Mouse (Mus musculus) adrenal gland, postnatal 36 days (tissue): Measurements from ENCODE around the gene Polr1e. TPM values are rescaled to one million over a fixed set of nuclear protein-coding genes. Genes with fewer than 3 reads are reported as not detected.
"Not testable (repeated sequence)": the region's sequence is repeated elsewhere in the genome, so short reads cannot be mapped to it uniquely, and the experiment has no call there.

Source experiments
- DNase-seq, 2 experiments: peaks; one replicate each; pipeline ENCODE4 v3.0.0; 2021; ENCODE audit warnings: mixed read lengths in 1 of 2
- long read RNA-seq, 2 experiments: library from polyadenylated mRNA; stranded (forward); transcript quantifications; one replicate each; pipeline ENCODE4 v2.0.0; 2021; ENCODE audit warnings: borderline sequencing depth in 2 of 2
- total RNA-seq, 2 experiments: library from RNA; stranded (reverse); gene quantifications; 2 replicates each; pipeline ENCODE4 v1.2.3; 2021

Gene Polr1e
- 10 to 100 TPM; 15.9 to 20.4 TPM for total RNA-seq
- long read RNA-seq, experiment 1, transcript Polr1e-204 (12 exons, 2,986 nt), result major isoform, 24 of 27 reads
- long read RNA-seq, experiment 1, partial matches to known transcripts, result 0 of 27 reads
- long read RNA-seq, experiment 1, other reads (novel, unspliced or antisense), result 2 of 27 reads
- long read RNA-seq, experiment 2, transcript Polr1e-204 (12 exons, 2,986 nt), result major isoform, 9 of 10 reads
- long read RNA-seq, experiment 2, partial matches to known transcripts, result 0 of 10 reads
- long read RNA-seq, experiment 2, other reads (novel, unspliced or antisense), result 1 of 10 reads

DNA sequence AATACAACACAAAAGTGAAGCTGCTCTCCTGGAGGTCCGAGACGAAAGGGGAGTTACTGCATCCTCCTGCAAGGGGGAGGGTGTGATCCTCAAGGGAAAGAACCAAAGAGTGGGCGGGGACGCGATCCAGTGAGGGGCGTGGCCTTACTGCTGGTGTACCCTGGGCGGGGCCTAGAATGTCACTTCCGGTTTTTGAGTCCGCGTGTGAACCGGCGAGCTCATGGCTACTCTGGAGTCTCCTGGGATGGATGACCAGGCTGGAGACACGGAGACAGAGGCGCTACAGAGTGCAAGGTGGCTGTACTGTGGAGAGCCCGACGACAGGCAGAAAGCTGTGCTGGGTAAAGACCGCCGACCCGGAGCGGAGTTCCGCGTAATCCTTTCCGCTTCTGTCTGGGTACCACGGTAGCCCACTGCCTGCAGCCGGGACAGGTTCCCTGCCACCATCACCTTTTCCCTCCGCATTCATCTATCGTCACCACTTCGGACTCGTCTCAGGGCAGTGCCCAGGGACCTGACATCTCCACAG is at the start of gene Polr1e:
TSS of gene Polr1e (plus strand) at position 132 of the 529 bp plus-strand sequence.
- peak; percentile 96 to 97 for DNase-seq

DNA sequence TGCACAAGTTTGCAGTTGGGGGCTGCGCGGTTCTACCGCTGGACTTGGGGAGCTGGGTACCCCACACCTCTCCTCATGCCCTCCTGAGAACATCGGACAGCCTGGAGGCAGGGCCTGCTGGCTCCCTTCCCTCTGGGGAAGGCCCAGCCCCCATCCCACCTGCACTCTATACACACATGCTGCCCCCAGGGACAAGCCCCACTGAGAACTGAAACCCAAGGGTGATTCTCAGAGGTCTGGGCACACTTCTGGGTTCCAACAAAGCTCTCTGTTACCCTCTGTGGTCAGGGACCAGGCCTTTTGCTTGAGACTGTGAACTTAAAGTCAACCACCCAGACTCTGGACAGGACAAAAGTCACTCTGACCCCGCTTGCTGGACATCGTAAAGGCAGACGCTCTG is 48.3 kb upstream of the Polr1e start:
- DNase-seq, result no peak

GRCm38 (mm10) chr4:44970612-44971110 is 47.7 kb upstream of the Polr1e start:
- peak; percentile 57 to 68 for DNase-seq

GRCm38 (mm10) chr4:44973450-44973849 is 44.9 kb upstream of the Polr1e start:
- DNase-seq, result peak; percentile 93

DNA sequence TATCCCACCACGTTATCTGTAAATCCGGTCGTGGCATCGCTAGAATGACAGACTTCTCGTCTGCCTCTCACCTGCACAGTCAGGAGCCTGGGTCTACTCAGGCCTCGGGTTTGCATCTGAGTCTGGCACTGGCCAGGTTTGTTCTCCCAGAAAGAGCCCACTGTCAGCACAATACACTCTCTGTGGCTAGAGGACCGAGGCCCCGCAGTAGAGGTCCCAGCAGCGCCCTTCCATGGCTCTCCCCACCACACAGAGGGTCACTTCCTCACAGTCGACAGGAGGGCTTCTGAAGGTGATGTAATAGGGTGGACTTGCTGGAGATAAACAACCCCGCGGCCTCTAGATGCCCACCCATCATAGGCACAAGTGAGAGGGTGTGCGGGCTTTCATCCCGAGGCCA is 44.5 kb upstream of the Polr1e start:
- DNase-seq, result no peak

DNA sequence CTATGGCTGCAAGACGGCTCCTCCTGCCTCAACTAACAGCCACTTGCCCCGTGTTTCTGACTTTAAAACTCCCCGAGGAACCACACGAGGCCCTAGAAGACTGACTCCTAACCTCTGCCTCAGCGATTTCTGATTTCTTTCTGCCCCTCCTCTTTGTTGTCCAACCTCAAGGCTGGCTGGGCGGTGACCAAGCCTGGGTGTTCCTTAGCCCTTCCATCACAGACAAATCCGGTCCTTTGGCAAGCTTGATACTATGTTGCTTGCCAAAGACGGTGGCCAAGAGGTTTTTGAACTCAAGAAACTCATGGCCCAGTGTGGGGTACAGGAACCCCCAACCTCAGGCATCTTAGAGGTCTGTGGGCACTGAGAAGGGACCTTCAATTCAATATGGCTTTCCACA is 44.1 kb upstream of the Polr1e start:
- no peak for DNase-seq

GRCm38 (mm10) chr4:44976026-44976615 is 42.3 kb upstream of the Polr1e start:
- DNase-seq, result no peak

- no peak for DNase-seq
Measured at GRCm38 (mm10) chr4:44976921-44977710, 41.3 kb upstream of the Polr1e start.

- no peak for DNase-seq
Measured at GRCm38 (mm10) chr4:44978175-44978574, 40.2 kb upstream of the Polr1e start.

- peak; percentile 86 to 88 for DNase-seq
Measured at GRCm38 (mm10) chr4:44979794-44980338, 38.5 kb upstream of the Polr1e start.

GRCm38 (mm10) chr4:44981280-44981973 is 37.0 kb upstream of the Polr1e start, which contains the start of gene Grhpr:
Grhpr (plus strand) TSS chr4:44981395.
- DNase-seq, result peak; percentile 90 to 92

- DNase-seq, result no peak
Measured at GRCm38 (mm10) chr4:44981974-44982287, 36.5 kb upstream of the Polr1e start.

DNA sequence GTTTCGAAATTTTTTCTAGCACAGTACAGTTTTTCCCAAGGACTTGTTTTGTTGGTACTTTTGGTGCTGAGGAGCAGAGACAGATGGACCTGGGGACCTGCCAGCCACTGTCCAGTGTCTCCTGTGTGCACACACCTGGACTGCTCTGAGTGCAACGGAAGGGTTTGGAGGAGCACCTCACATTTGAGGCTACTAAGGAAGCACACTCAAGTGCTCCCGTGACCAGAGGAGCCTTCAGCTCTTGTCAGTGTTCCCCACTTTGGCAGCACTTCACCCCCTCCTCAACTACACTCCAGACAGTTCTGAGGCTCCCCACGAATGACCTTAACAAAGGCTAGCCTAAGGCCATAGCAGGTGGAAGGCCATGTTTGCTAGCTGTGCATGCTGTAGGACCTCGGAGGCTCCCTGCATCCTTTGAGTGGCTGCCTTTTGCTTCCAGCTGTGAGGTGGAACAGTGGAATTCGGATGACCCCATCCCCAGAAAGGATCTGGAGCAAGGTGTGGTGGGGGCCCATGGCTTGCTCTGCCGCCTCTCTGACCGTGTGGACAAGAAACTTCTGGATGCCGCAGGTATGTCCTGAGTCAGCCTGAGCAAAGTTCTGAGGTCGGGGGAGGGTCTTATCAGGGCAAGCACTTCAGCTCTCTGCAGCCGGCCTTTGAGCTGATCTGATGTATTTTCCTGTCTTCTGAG is 35.8 kb upstream of the Polr1e start:
- DNase-seq, result no peak

DNA sequence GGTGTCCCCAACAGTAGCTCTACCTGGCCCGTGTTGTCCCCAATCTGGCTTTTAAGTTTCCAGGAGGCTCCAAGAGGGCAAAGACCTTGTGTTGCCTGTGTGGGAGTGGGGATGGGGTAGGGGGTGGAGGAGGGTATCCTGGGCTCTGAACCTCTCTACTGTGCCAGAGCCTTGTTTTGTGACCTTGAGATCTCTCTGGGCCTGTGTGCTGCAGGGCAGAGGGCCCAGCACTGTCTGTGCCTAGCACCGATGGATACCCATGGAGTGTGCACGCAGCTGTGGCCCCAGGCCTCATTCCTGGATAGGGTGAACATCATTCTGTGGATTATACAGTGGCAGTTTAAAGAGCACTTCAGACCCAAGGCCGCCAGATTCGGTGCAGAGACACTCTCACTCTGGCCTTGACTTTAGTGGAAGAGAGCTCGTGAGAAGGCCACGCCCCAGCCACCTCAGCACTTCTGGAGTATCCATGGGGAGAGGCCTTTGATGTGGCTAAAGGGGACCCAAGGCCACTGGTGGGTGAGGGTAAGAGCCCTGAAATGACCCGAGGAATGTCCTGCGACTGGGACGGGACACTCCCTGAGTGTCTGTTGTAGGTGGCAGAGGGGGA is 35.1 kb upstream of the Polr1e start:
- DNase-seq, result peak; percentile 77 to 81

DNA sequence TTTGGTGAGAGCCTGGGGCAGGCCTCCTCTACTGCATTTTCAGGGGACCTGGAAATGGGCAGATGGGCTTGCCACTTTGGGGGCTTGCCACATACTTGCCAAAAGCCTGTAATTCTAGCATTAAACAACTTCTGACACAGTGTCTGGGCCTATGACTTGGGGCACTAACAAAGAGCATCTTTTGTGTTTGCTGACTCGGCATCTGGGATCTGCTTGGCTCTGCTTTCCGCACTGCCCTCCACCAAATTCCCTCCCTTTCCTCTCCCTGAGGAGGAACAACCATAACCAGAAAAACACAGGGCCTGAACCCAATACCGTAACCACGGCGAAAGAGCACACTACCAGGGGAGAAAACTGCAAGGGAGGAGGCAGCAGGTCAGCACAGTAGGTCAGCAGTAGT is 27.8 kb upstream of the Polr1e start:
- DNase-seq, result no peak

DNA sequence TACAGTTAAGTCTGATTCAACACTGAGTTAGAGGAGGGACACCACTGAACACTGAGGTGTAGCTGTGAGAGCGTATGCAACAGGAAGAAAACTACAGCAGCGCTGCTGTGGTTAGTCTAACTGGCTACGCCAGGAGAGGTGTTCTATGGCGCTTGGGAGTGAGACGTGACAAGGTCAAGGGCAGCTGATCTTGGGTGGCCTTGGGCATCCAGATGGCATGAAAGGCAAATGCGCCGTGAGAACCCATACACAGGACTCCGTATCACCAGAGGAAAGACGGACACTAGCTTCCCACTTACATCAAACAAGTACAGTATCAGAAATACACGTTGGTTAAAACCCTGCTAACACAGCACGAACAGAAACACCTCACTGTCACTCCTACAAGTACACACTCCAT is 26.1 kb upstream of the Polr1e start:
- not testable (repeated sequence) for DNase-seq

- not testable (repeated sequence) for DNase-seq
Measured at GRCm38 (mm10) chr4:44993179-44993578, 25.2 kb upstream of the Polr1e start.

GRCm38 (mm10) chr4:44993847-44994246 is 24.5 kb upstream of the Polr1e start:
- no peak for DNase-seq

DNA sequence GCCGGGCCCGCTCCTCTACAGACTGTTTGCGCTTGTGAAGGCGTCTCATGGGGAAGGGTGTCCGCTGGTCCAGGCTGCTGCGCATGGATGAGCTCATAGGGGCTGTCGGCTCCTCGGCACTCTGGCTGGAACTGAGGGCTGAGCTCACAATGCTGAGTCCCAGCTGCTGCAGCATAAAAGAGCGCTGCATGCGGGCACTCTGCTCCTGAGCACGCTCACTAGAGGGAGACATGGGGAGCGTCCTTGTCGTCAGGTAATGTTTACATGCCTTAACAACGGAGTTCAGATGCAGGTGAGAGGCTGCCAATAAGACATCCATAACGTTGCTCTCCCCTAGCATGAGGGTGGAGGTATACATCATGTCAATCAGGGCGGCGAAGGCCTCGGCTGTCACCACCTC is 23.6 kb upstream of the Polr1e start:
- DNase-seq, result no peak

DNA sequence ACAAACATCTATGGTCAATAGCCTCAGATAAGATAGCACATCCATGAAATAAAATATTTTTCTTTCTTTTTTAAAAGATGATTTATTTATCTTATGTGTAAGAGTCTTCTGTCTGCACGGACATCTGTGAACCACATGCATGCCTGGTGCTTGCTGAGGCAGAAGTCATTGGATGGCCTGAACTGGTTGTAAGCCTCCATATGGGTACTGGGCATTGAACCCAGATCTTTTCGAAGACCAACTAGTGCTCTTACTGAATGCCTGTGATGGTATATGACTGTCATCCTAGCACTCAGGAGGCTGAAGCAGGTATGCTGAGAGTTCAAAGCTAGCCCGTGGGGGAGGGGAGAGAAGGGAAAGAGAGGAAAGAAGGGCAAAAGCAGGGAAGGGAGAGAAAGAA is 20.3 kb upstream of the Polr1e start:
- DNase-seq, result no peak

GRCm38 (mm10) chr4:45000001-45000400 is 18.4 kb upstream of the Polr1e start:
- no peak for DNase-seq
